Mouse (Mus musculus) liver, embryonic 15.5 days (tissue): ENCODE measurements at regions not wholly inside any gene's neighbourhood (a gene's known extent, or its start where the extent isn't known, plus 50 kb on each side); places are given as distances from the start of the nearest gene placed in this dataset.
"Not testable (repeated sequence)": the region's sequence is repeated elsewhere in the genome, so short reads cannot be mapped to it uniquely, and the experiment has no call there.

ENCODE experiments used
- ATAC-seq: fragments of 200-750 bp; cut with Nextera tagmentation; 2 replicates; pipeline ENCODE4 v1.8.0; 2017; ENCODE audit warnings: moderate number of reproducible peaks, mild to moderate bottlenecking, moderate library complexity; ENCODE audit not compliant: insufficient read depth
- H3K27ac ChIP-seq: fragments of 300-500 bp; sonication (generic); replicated peaks from 2 replicates; pipeline ENCODE4 v1.5.1; 2015; ENCODE audit warnings: mild to moderate bottlenecking, inconsistent platforms
- H3K27me3 ChIP-seq: fragments of 300-500 bp; sonication (generic); 2 replicates; pipeline ENCODE4 v1.6.1; 2015; ENCODE audit warnings: mild to moderate bottlenecking, inconsistent platforms
- H3K36me3 ChIP-seq: fragments of 300-500 bp; sonication (generic); replicated peaks from 2 replicates; pipeline ENCODE4 v1.6.1; 2015; ENCODE audit warnings: moderate library complexity, mild to moderate bottlenecking, inconsistent platforms
- H3K4me1 ChIP-seq: fragments of 300-500 bp; sonication (generic); replicated peaks from 2 replicates; pipeline ENCODE4 v1.6.1; 2015; ENCODE audit warnings: inconsistent platforms
- H3K4me2 ChIP-seq: fragments of 300-500 bp; sonication (generic); 2 replicates; pipeline ENCODE4 v1.6.1; 2015; ENCODE audit warnings: moderate library complexity, mild to moderate bottlenecking, inconsistent platforms
- H3K4me3 ChIP-seq: fragments of 300-500 bp; sonication (generic); replicated peaks from 2 replicates; pipeline ENCODE4 v1.5.1; 2015; ENCODE audit warnings: mild to moderate bottlenecking, inconsistent platforms
- H3K9ac ChIP-seq: fragments of 300-500 bp; sonication (generic); 2 replicates; pipeline ENCODE4 v1.6.1; 2015; ENCODE audit warnings: moderate library complexity, mild to moderate bottlenecking, inconsistent platforms
- H3K9me3 ChIP-seq: fragments of 300-500 bp; sonication (generic); replicated peaks from 2 replicates; pipeline ENCODE4 v1.6.1; 2016; ENCODE audit warnings: inconsistent platforms
- WGBS: fragments of 180-500 bp; shearing (Covaris S2); methylation state at CpG from one replicate; pipeline ENCODE4 v1.1.7; 2015; ENCODE audit warnings: mixed read lengths; ENCODE audit not compliant: insufficient replicate concordance; 5-methylcytosine and 5-hydroxymethylcytosine counted together

- H3K4me1 ChIP-seq, result peaks cover 26% of the 10 kb centered on the region
- no peak overlapping the region for H3K27ac ChIP-seq
- no peak for ATAC-seq
- no peak overlapping the region for H3K4me3 ChIP-seq
- no peaks in the 10 kb centered on the region for H3K36me3 ChIP-seq
- H3K27me3 ChIP-seq, result no peaks in the 10 kb centered on the region
- H3K4me2 ChIP-seq, result no peak overlapping the region
- H3K9ac ChIP-seq, result no peak overlapping the region
- H3K9me3 ChIP-seq, result no peaks in the 10 kb centered on the region
- WGBS, result 23% methylated on average over 2 of the region's 2 CpGs
Measured at GRCm38 (mm10) chr17:31751262-31751661, 73.7 kb downstream of the Cryaa start.

DNA sequence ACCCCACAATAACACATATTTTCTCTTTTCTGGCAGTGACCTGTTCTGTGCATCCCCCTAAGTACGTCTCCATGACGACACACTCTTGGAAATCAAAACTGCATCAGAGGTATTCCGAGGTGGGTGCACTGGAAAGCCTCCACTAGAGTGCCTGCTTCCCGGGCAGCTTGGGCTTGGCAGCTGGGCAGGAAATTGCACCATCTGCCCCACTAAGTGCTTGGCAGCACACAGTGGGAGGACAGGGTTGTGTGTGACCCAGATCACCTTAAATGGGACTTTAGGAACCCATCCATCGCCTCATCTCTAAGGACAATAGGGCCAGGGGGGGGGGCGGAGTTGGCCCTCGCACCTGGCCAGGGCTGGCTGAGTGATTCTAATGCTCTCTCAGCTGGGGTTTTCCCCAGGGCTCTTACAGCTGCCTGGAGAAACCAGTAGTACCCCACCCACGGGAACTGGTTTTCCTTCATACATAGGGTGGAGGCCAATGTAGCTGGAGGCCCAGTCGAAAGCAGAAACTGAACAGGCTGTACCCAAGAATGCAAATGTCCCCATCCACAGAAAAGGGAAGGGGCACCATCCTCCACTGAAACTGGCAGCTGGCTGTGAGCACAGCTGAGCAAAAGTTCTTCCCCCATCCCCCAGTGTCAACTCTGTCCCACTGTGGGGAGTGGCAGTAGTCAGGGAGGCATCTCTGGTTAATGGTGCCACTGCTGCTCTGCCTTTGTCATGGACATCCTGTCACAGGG is 75.7 kb downstream of the Cryaa start:
- Histone ChIP-seq H3K4me1 (peaks cover 6% of the 10 kb centered on the region), H3K4me3 (no peak overlapping the region), H3K36me3 (no peaks in the 10 kb centered on the region), H3K9me3 (no peaks in the 10 kb centered on the region), H3K27me3 (no peaks in the 10 kb centered on the region), H3K27ac (no peak overlapping the region), H3K4me2 (no peak overlapping the region), H3K9ac (no peak overlapping the region)
- 49% methylated on average over 9 of the region's 9 CpGs for WGBS
- peak; percentile 36; the same call in 1 of the 2 replicates for ATAC-seq

DNA sequence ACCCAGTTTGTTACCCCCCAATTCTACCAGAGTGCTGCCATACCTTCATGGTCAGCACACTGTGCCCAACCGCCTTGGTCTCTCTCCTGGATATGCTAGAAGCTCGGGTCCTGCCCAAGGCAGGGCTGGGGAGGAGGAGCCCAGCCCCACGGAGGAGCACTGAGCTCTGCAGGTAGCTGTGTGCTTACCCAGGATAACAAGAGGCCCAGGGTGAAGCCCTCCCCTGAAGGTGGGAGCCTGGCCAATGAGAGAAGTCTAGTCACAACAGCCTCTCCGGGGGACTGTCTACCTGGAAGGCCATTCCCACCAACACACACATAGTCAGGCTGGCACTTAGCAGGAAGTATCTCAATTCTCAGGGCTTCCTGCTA is 76.2 kb downstream of the Cryaa start:
- H3K36me3 ChIP-seq, result no peaks in the 10 kb centered on the region
- no peak for ATAC-seq
- H3K9me3 ChIP-seq, result no peaks in the 10 kb centered on the region
- 0 out of 2 replicates have a peak, but pooled peaks cover 3% of the 10 kb centered on the region for H3K4me1 ChIP-seq
- H3K27ac ChIP-seq, result no peak overlapping the region
- 31% methylated on average over 4 of the region's 4 CpGs for WGBS
- no peak overlapping the region for H3K9ac ChIP-seq
- no peaks in the 10 kb centered on the region for H3K27me3 ChIP-seq
- H3K4me3 ChIP-seq, result no peak overlapping the region
- H3K4me2 ChIP-seq, result no peak overlapping the region

DNA sequence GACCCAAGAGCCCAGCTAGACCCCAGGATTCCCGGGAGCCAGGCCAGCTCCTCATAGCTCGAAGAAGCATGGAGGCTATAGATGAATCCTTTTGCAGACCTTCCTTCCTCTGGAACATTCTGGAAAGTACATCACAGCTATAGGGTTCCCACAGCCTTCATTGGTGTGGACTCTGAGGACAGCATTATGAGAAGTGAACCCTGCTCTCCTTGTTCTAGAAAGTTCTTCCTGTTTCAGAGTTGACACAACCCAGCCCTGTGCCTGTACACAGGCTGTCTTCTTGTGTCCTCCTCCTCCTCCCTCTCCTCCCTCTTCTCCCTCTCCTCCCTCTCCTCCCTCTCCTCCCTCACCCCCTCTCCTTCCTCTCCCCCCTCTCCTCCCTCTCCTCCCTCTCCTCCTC is 82.9 kb downstream of the Cryaa start:
- Histone ChIP-seq H3K27me3 (no peaks in the 10 kb centered on the region), H3K9me3 (no peaks in the 10 kb centered on the region), H3K4me3 (no peak overlapping the region), H3K36me3 (no peaks in the 10 kb centered on the region), H3K27ac (no peak overlapping the region), H3K9ac (no peak overlapping the region), H3K4me1 (0 out of 2 replicates have a peak, but pooled peaks cover 2% of the 10 kb centered on the region), H3K4me2 (no peak overlapping the region)
- 44% methylated on average over 2 of the region's 2 CpGs for WGBS
- no peak for ATAC-seq

DNA sequence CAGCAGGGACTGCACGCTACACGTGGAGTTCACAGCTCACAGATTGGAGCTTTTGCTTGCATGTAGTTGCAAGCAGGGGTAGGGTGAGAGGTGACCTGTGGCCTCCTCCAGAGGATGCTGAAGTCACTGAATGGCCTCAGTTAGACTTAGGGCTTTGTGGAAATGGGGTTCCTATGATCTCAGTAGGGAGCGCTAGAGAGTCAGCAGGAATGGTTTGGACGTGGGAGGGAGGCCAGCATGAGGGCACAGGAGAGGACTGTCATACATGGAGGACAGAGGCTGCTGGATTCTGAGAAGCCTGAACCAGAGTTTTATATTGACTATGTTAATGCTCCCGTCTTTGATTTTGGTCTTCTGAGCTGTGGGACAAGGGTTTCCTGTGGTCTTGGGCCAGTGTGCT is 85.5 kb downstream of the Cryaa start:
- Histone ChIP-seq H3K27ac (no peak overlapping the region), H3K4me3 (no peak overlapping the region), H3K4me2 (no peak overlapping the region), H3K36me3 (no peaks in the 10 kb centered on the region), H3K9me3 (no peaks in the 10 kb centered on the region), H3K4me1 (0 out of 2 replicates have a peak, but pooled peaks cover 2% of the 10 kb centered on the region), H3K9ac (no peak overlapping the region), H3K27me3 (no peaks in the 10 kb centered on the region)
- WGBS, result 37% methylated on average over 5 of the region's 5 CpGs
- no peak for ATAC-seq

- Histone ChIP-seq H3K4me1 (no peaks in the 10 kb centered on the region), H3K9me3 (no peaks in the 10 kb centered on the region), H3K4me3 (no peak overlapping the region), H3K4me2 (no peak overlapping the region), H3K36me3 (no peaks in the 10 kb centered on the region), H3K9ac (no peak overlapping the region), H3K27me3 (no peaks in the 10 kb centered on the region), H3K27ac (no peak overlapping the region)
- ATAC-seq, result no peak
- 62% methylated on average over 25 of the region's 25 CpGs for WGBS
Measured at GRCm38 (mm10) chr17:31766779-31767697, 88.6 kb downstream of the Sik1 start.

DNA sequence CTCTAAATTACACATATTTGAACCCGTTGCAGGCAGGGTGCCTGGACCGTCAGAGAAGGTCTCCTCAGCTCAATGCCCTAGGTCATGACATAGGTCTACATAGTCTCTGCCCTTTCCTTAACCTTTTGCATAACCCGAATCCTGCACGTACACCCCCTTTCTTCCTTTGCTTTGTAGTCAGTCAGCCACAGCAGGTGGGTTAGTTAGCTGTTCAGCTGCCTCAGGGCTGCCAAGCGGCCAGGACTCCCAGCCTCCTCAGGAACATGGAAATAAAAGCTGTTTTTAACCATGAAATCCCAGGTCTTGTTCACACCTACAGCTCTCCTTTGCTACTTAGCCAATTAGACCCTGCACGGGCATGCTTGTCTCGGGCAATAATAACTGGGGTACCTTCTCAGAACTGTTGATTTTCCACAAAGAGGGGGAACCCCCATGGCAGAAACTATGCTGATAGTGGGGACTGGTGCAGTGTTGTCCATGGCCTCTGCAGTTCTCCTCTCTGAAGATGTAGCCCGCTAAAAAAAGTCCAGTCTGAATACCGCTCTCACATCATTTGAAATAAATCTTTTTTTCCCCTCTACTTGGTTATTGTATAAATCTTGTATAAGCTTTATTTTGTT is 83.3 kb downstream of the Sik1 start:
- 63% methylated on average over 9 of the region's 9 CpGs for WGBS
- H3K4me2 ChIP-seq, result no peak overlapping the region
- H3K27ac ChIP-seq, result no peak overlapping the region
- no peak overlapping the region for H3K9ac ChIP-seq
- no peaks in the 10 kb centered on the region; the same call in 1 of the 2 replicates for H3K4me1 ChIP-seq
- H3K27me3 ChIP-seq, result no peaks in the 10 kb centered on the region
- H3K36me3 ChIP-seq, result no peaks in the 10 kb centered on the region
- no peak overlapping the region for H3K4me3 ChIP-seq
- ATAC-seq, result no peak
- no peaks in the 10 kb centered on the region for H3K9me3 ChIP-seq

GRCm38 (mm10) chr17:31773882-31774281 is 81.7 kb downstream of the Sik1 start:
- H3K9me3 ChIP-seq, H3K27me3 ChIP-seq, ATAC-seq, H3K4me1 ChIP-seq, H3K27ac ChIP-seq, H3K36me3 ChIP-seq, H3K4me2 ChIP-seq, H3K4me3 ChIP-seq, H3K9ac ChIP-seq: not testable (repeated sequence)

DNA sequence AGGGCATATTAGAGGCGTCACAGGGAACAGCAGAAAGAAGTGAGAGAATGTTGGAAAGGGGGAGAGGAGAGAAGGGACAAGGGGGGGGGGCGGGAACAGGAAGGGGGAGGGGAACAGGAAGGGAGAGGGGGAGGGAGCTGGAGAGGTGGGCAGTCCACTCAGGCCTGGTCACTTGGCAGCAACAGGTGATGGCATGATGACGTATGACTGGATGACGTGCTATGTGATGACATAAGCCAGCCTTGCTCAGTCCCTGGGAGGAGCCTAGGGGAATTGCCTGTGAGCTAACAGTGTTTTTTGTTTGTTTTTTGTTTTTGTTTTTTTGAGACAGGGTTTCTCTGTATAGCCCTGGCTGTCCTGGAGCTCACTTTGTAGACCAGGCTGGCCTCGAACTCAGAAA is 80.6 kb downstream of the Sik1 start:
- ATAC-seq, result no peak
- WGBS, result 76% methylated on average over 5 of the region's 5 CpGs
- no peak overlapping the region for H3K9ac ChIP-seq
- no peaks in the 10 kb centered on the region for H3K9me3 ChIP-seq
- H3K4me1 ChIP-seq, result no peaks in the 10 kb centered on the region; the same call in none of the 2 replicates
- H3K4me3 ChIP-seq, result no peak overlapping the region
- no peak overlapping the region for H3K4me2 ChIP-seq
- H3K36me3 ChIP-seq, result no peaks in the 10 kb centered on the region
- H3K27me3 ChIP-seq, result no peaks in the 10 kb centered on the region
- no peak overlapping the region for H3K27ac ChIP-seq

DNA sequence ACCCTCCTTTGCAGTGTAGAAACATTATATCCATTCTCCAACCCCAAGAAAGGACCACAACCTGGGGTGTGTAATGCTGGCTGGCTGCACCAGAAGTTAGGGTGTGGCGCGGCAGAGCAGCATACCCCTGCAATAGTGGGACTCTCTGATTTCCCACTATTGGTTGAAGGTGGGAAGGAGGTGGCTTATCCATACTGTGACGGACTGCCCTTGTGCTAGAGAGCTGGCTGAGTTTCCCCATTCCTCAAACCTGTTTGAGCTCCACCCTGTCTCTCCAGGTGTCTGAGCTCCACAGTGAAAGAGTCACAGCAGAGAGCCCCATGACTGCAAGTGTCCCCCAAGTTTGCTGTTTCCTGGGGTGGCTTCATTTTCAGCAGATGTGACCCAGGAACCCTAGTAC is 79.6 kb downstream of the Sik1 start:
- no peaks in the 10 kb centered on the region; the same call in none of the 2 replicates for H3K4me1 ChIP-seq
- no peak overlapping the region for H3K4me2 ChIP-seq
- no peaks in the 10 kb centered on the region for H3K36me3 ChIP-seq
- no peaks in the 10 kb centered on the region for H3K27me3 ChIP-seq
- 73% methylated on average over 3 of the region's 3 CpGs for WGBS
- H3K27ac ChIP-seq, result no peak overlapping the region
- no peaks in the 10 kb centered on the region for H3K9me3 ChIP-seq
- no peak for ATAC-seq
- no peak overlapping the region for H3K4me3 ChIP-seq
- H3K9ac ChIP-seq, result no peak overlapping the region

GRCm38 (mm10) chr17:31776949-31777607 is 78.5 kb downstream of the Sik1 start:
- Histone ChIP-seq H3K4me2 (no peak overlapping the region), H3K36me3 (no peaks in the 10 kb centered on the region), H3K9ac (no peak overlapping the region), H3K4me1 (no peaks in the 10 kb centered on the region; the same call in none of the 2 replicates), H3K27ac (no peak overlapping the region), H3K27me3 (no peaks in the 10 kb centered on the region), H3K4me3 (no peak overlapping the region), H3K9me3 (no peaks in the 10 kb centered on the region)
- ATAC-seq, result no peak; the same call in 1 of the 2 replicates
- WGBS, result 38% methylated on average over 9 of the region's 9 CpGs
